Mouse (Mus musculus) erythroblast, embryonic 14.5 days (primary cell): ENCODE results near the gene Srp54c.
"Not testable (repeated sequence)": the region's sequence is repeated elsewhere in the genome, so short reads cannot be mapped to it uniquely, and the experiment has no call there.

Experiments used
- GATA1 ChIP-seq: IDR thresholded peaks from 2 replicates; pipeline ENCODE4 v1.6.1; 2012; ENCODE audit warnings: low read length, inconsistent platforms, mixed read lengths
- TAL1 ChIP-seq: IDR thresholded peaks from 3 replicates; pipeline ENCODE4 v1.6.1; 2012; ENCODE audit warnings: low read length, inconsistent platforms, mixed read lengths

DNA sequence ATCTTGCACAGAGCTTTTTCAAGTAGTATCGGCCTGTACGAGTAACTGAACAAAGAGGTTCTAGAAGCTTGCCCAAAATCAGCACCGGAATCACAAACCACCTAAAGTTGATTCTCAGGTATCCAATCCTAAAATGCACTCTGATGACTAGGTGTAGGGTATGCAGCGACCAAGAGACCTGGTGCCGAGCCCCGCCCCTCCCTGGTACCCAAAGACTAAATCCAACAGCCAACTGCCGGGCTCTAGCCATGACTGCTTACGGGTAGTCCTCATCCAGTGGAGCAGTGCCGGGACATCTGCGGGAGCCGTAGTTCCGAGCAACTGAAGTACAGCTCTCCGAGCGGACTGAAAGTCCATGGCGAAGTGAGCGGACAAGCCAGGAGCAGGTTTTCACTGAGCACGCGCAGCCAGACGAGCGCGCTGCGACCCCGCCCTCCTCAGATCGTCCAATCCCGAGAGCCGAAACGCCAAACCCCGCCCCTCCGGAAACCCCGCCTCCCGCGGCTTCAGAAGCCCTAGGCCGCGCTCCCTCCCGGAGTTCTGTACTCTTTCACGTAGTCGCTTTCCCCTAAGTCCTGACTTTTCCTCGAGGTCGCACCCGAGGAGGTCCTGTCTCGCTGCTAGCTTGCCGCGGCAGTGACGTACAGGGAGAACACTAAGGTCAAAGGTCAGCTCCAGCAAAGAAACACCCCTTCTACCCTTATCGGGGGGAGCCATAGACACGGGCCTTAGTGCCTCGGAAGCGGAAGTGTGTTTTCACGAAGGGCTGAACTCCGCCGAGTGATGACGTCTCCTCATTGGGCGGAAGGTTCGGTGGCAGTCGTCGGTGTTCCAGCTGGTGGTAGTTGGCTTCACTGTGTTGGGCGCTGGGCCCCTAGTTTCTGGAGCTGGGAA, at the start of gene Srp54c:
- TF ChIP-seq TAL1, GATA1: not testable (repeated sequence)
